Mouse (Mus musculus) hindbrain, embryonic 11.5 days (tissue): ENCODE measurements around the gene March5. TPM values are rescaled to one million over a fixed set of nuclear protein-coding genes. Genes with fewer than 3 reads are reported as not detected.
"Not testable (repeated sequence)": the region's sequence is repeated elsewhere in the genome, so short reads cannot be mapped to it uniquely, and the experiment has no call there.

Experiments
- ATAC-seq: fragments of 200-750 bp; cut with Nextera tagmentation; 2 replicates; pipeline ENCODE4 v1.8.0; 2017; ENCODE audit warnings: mild to moderate bottlenecking, moderate TSS enrichment, moderate library complexity; ENCODE audit not compliant: low FRiP score
- DNase-seq: peaks from one replicate; pipeline ENCODE4 v3.0.0-alpha.2; 2015; ENCODE audit warnings: low spot score
- H3K27ac ChIP-seq: fragments of 300-500 bp; sonication (generic); 2 replicates; pipeline ENCODE4 v1.5.1; 2014; ENCODE audit warnings: mild to moderate bottlenecking, low read depth, low read length
- H3K27me3 ChIP-seq: fragments of 300-500 bp; sonication (generic); 2 replicates; pipeline ENCODE4 v1.6.1; 2014; ENCODE audit warnings: mild to moderate bottlenecking, low read length, moderate library complexity, mixed read lengths; ENCODE audit not compliant: control insufficient read depth, insufficient read depth
- H3K36me3 ChIP-seq: fragments of 300-500 bp; sonication (generic); 2 replicates; pipeline ENCODE4 v1.6.1; 2014; ENCODE audit warnings: mild to moderate bottlenecking, low read length, moderate library complexity, mixed read lengths; ENCODE audit not compliant: control insufficient read depth, insufficient read depth
- H3K4me1 ChIP-seq: fragments of 300-500 bp; sonication (generic); replicated peaks from 2 replicates; pipeline ENCODE4 v1.6.1; 2014; ENCODE audit warnings: low read length, mixed read lengths; ENCODE audit not compliant: control insufficient read depth, insufficient read depth
- H3K4me2 ChIP-seq: fragments of 300-500 bp; sonication (generic); replicated peaks from 2 replicates; pipeline ENCODE4 v1.6.1; 2014; ENCODE audit warnings: mild to moderate bottlenecking, low read depth, low read length
- H3K4me3 ChIP-seq: fragments of 300-500 bp; sonication (generic); 2 replicates; pipeline ENCODE4 v1.5.1; 2014; ENCODE audit warnings: low read depth, low read length
- H3K9ac ChIP-seq: fragments of 300-500 bp; sonication (generic); 2 replicates; pipeline ENCODE4 v1.6.1; 2014; ENCODE audit warnings: low read depth, low read length
- H3K9me3 ChIP-seq: fragments of 300-500 bp; sonication (generic); 2 replicates; pipeline ENCODE4 v1.6.1; 2016; ENCODE audit warnings: low read length; ENCODE audit not compliant: control insufficient read depth
- WGBS: fragments of 180-500 bp; shearing (Covaris S2); extraction: QIAGEN DNeasy Blood & Tissue Kit; methylation state at CpG from one replicate; pipeline ENCODE4 v1.1.7; 2014; 5-methylcytosine and 5-hydroxymethylcytosine counted together
- polyA plus RNA-seq: library from polyadenylated mRNA; unstranded; fragments of >200 nt; fragmentation: Nextera tagmentation; extraction: Ambion mirVana; gene quantifications from 2 replicates; pipeline ENCODE4 v1.2.1, GENCODE M21; 2014

The March5 gene
- polyA plus RNA-seq, 1 experiment from 2014 or later = 152 TPM

GRCm38 (mm10) chr19:37232598-37232997 is 25.3 kb downstream of the March5 start:
- not testable (repeated sequence) for H3K9ac ChIP-seq, H3K9me3 ChIP-seq, H3K4me3 ChIP-seq, H3K4me2 ChIP-seq, H3K27ac ChIP-seq, H3K4me1 ChIP-seq, H3K36me3 ChIP-seq, ATAC-seq, DNase-seq
- 84% methylated on average over 9 of the region's 9 CpGs for WGBS
- peaks cover 22% of the 10 kb centered on the region for H3K27me3 ChIP-seq

GRCm38 (mm10) chr19:37233561-37234539 is 26.5 kb downstream of the March5 start:
- peak; percentile 58 for DNase-seq
- 4% methylated on average over 63 of the region's 63 CpGs for WGBS

DNA sequence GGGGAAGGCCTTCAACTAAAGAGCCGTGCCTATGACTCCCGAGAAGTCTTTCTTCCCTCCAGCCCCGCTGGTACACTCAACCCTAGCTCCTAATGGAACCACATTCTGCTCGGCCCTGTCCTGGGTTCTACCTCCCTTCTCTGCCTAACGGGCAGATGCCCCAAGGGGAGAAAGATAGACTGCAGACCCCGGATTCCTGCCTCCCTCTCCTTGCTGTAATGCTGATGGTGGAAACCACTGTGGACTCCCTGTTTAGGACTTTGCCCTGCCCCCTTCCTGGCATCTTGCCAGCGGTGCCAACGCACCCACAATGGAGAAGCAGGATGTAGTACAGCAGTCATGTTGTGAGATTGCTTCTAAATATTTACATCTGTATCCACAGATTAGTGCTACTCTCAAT is 28.5 kb downstream of the March5 start:
- Histone ChIP-seq H3K4me1 (no peaks in the 10 kb centered on the region), H3K4me3 (no peak overlapping the region), H3K27me3 (peaks cover 22% of the 10 kb centered on the region), H3K36me3 (no peaks in the 10 kb centered on the region), H3K9ac (no peak overlapping the region), H3K9me3 (no peaks in the 10 kb centered on the region), H3K4me2 (no peak overlapping the region), H3K27ac (no peak overlapping the region)
- 60% methylated on average over 8 of the region's 8 CpGs for WGBS
- ATAC-seq (no peak), DNase-seq (no peak)

More at GRCm38 (mm10) chr19:37233561-37234539, 26.5 kb downstream of the March5 start:
- H3K27me3 ChIP-seq = peaks cover 22% of the 10 kb centered on the region
- peak overlapping the region; percentile 39 for H3K4me3 ChIP-seq
- no peaks in the 10 kb centered on the region for H3K4me1 ChIP-seq
- H3K9me3 ChIP-seq = no peaks in the 10 kb centered on the region
- no peaks in the 10 kb centered on the region for H3K36me3 ChIP-seq
- H3K4me2 ChIP-seq = peak overlapping the region; percentile 79
- peak overlapping the region; percentile 33 for H3K9ac ChIP-seq
- ATAC-seq = peak; percentile 69
- no peak overlapping the region for H3K27ac ChIP-seq

DNA sequence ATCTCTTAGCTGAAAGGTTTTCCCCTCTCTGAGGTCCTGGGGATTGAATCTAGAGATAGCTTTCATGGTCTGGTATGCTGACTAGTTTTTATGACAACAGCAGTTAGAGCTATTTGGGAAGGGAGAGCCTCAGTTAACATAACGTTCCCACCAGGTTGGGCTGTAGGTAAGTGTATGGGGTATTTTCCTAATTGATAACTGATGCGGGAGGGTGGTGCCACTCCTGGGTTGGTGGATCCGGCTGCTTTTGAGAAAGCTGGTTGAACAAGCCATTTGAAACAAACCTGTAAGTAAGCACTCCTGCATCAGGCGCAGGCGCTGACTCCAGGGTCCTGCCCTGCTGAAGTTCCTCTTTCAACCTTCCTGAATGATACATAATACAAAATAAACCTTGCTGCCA is 30.0 kb downstream of the March5 start:
- H3K27ac ChIP-seq = no peak overlapping the region
- H3K9me3 ChIP-seq = no peaks in the 10 kb centered on the region
- WGBS = 55% methylated on average over 5 of the region's 5 CpGs
- H3K9ac ChIP-seq = no peak overlapping the region
- ATAC-seq (no peak), DNase-seq (no peak)
- no peak overlapping the region for H3K4me2 ChIP-seq
- peaks cover 22% of the 10 kb centered on the region for H3K27me3 ChIP-seq
- no peaks in the 10 kb centered on the region for H3K36me3 ChIP-seq
- H3K4me3 ChIP-seq = no peak overlapping the region
- H3K4me1 ChIP-seq = no peaks in the 10 kb centered on the region

DNA sequence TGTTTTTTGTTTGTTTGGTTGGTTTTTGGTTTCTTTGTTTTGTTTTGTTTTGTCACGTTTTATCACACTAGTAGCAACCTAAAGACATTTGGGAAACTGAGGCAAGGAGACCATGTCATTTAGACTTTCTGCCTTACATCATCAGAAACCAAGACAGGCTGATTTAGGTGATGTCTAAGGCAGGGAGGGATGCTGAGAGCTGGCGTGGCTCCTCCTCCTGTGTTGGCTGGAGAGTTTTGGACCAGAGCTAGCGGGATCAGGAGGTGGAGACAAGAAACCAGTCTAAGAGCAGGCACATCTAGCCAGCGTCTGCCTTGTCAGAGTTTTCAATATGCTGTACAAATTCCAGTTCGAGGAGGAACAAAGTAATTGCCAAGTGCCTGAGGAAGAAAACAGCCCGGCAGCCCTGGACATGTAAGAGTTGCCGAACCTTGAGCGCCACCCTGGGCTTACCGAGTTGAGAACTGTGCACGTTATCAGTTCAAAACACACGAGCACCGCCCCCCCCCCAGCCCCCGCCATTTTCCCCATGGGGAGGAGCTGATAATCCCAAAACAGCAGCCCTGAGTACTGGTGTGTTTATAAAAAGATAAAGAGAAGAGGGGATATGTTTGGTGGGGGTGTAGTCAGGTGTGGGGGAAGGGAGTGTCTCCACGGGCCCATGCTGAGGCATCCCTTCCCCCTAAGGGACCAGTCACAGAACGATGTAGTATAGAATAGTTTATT is 30.5 kb downstream of the March5 start:
- no peak overlapping the region for H3K27ac ChIP-seq
- no peak overlapping the region for H3K4me3 ChIP-seq
- 9% methylated on average over 15 of the region's 15 CpGs for WGBS
- DNase-seq = no peak
- no peaks in the 10 kb centered on the region for H3K9me3 ChIP-seq
- H3K27me3 ChIP-seq = peaks cover 22% of the 10 kb centered on the region
- H3K9ac ChIP-seq = no peak overlapping the region
- 0 out of 2 replicates have a peak, but pooled peaks have one; percentile 62 for ATAC-seq
- H3K4me1 ChIP-seq = no peaks in the 10 kb centered on the region
- no peaks in the 10 kb centered on the region for H3K36me3 ChIP-seq
- no peak overlapping the region for H3K4me2 ChIP-seq

DNA sequence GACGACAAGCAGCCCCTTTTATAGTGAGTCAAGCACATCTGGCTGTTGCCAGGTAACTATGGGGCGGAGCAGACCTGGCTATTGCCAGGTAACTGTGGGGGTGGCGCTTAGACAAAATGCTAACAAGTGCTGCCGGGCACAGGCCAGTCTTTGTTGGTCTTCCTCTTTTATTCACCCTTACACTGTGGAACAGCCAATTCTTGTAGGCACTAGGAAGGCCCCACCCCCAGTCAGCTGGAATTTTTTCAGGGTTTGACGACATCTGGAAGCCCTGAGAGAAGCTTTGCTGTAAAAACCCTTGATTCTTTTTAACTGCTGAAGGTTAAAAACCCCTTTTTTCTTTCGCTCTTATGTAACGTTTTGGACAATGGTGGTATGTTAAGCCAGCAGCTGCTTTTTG is 31.3 kb downstream of the March5 start:
- H3K9me3 ChIP-seq = no peaks in the 10 kb centered on the region
- H3K4me2 ChIP-seq = no peak overlapping the region
- WGBS = 14% methylated on average over 7 of the region's 7 CpGs
- H3K4me3 ChIP-seq = no peak overlapping the region
- no peak overlapping the region for H3K27ac ChIP-seq
- H3K27me3 ChIP-seq = peaks cover 20% of the 10 kb centered on the region
- H3K4me1 ChIP-seq = no peaks in the 10 kb centered on the region
- H3K36me3 ChIP-seq = no peaks in the 10 kb centered on the region
- DNase-seq (no peak), ATAC-seq (no peak)
- no peak overlapping the region for H3K9ac ChIP-seq

DNA sequence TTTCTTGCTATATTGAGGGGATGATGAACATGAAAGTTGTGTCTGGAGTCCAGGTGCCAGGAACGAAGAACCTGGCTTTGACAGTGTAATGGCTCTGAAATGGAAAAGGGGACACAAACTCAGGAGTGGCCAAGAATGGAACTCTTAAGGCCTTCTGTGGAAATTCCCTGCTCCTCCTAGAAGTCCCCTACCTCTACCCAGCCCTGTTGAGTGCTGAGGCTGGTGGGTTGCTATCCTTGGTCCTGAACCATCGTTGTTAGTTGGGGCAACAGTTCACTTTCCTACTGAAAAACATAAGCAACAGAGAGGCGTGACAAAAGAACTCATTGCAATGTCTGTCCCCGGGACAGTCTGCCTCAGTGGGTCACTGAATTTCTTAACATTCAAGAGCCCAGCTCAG is 31.8 kb downstream of the March5 start:
- H3K36me3 ChIP-seq = no peaks in the 10 kb centered on the region
- no peak overlapping the region for H3K9ac ChIP-seq
- no peaks in the 10 kb centered on the region for H3K4me1 ChIP-seq
- H3K4me3 ChIP-seq = no peak overlapping the region
- ATAC-seq (no peak), DNase-seq (peak; percentile 63)
- WGBS = 28% methylated on average over 4 of the region's 4 CpGs
- H3K27me3 ChIP-seq = peaks cover 17% of the 10 kb centered on the region
- no peak overlapping the region for H3K27ac ChIP-seq
- H3K9me3 ChIP-seq = no peaks in the 10 kb centered on the region
- no peak overlapping the region for H3K4me2 ChIP-seq

DNA sequence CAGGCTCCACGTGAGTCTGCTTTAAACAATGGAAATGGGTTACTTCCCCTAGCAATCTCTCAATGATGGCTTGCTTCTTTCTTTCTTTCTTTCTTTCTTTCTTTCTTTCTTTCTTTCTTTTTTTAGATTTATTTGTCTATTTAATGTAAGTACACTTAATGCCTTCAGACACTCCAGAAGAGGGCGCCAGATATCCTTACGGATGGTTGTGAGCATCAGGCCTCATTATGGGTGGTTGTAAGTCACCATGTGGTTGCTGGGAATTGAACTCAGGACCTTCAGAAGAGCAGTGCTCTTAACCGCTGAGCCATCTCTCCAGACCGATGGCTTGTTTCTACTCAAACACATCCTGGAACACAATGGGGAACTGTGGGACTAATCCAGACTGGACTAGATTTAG is 33.9 kb downstream of the March5 start:
- DNase-seq (no peak), ATAC-seq (no peak)
- no peak overlapping the region for H3K9ac ChIP-seq
- no peak overlapping the region for H3K27ac ChIP-seq
- no peaks in the 10 kb centered on the region for H3K4me1 ChIP-seq
- H3K9me3 ChIP-seq = no peaks in the 10 kb centered on the region
- peaks cover 3% of the 10 kb centered on the region; the same call in 1 of the 2 replicates for H3K27me3 ChIP-seq
- 71% methylated on average over 5 of the region's 5 CpGs for WGBS
- no peak overlapping the region for H3K4me2 ChIP-seq
- no peaks in the 10 kb centered on the region for H3K36me3 ChIP-seq
- no peak overlapping the region for H3K4me3 ChIP-seq
